Mouse (Mus musculus): ENCODE data around the gene Car6. TPM values are rescaled to one million over a fixed set of nuclear protein-coding genes. Genes with fewer than 3 reads are reported as not detected.

The Car6 gene
- polyA plus RNA-seq, 1 experiment from 2014 or later, result not detected

DNA sequence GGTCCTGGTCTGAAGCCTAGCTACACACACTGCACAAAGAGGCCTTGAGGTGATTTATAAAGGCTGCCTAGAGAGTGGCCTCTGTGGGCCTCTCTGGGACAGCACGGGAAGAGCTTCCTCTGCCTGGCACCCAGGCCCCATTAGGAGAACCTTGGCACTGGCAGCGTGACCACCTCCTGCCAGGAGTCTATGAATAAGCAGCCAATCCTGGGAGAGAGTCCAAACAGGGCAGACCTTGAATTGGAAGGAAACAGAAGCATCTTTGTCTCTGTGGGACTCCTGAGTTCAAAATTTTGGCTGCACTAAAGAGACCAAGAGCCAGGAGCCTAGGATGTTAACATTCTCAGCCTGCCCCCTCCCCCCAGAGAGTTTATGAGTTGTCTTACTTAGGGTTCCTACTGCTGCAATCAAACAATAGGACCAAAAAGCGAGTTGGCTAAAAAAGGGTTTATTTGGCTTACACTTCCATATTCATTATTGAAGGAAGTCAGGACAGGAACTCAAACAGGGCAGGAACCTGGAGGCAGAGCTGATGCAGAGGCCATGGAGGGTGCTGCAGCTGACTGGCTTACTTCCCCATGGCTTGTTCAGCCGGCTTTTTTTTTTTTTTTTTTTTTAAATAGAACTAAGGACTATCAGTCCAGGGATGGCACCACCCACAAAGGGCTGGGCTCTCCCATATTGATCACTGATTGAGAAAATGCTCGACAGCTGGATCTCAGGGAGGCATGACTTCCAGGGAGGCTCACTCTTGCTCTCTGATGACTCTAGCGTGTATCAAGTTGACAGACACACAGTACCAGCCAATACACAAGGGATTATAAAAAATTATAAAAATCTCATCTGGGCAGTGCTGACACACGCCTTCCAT is 25.9 kb upstream of the Car6 start:
- no peak overlapping the region for H3K9ac ChIP-seq
- WGBS, result 55% methylated on average over 7 of the region's 7 CpGs
- no peak for ATAC-seq (ENCODE audit: borderline replicate concordance, extremely low read depth, low FRiP score, low TSS enrichment)
- no peak overlapping the region for H3K4me3 ChIP-seq
- no peaks in the 10 kb centered on the region for H3K27me3 ChIP-seq
- H3K36me3 ChIP-seq, result no peaks in the 10 kb centered on the region
- H3K4me1 ChIP-seq, result peaks cover 16% of the 10 kb centered on the region
- peak overlapping the region; percentile 38; the same call in 1 of the 2 replicates for H3K27ac ChIP-seq
- H3K9me3 ChIP-seq, result no peaks in the 10 kb centered on the region
- H3K4me2 ChIP-seq, result no peak overlapping the region

DNA sequence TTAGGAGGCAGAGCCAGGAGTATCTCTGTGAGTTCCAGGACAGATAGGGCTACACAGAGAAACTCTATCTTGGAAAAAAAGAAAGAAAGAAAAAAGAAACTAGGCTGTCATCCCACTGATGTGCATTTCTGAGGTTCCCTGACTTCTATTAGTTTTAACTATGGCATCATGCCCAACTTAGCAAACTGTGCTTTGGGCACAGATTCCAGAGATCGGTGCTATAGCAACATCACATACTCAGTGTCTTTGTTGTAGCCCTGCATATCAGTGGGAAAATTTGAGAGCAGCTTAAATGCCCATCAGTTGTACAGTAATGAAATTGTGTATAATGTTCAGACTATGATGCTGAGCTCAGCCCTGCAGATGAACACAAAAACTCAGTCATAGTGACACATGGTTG is 24.6 kb upstream of the Car6 start:
- H3K27ac ChIP-seq, result no peak overlapping the region
- no peak overlapping the region for H3K4me2 ChIP-seq
- WGBS, result 69% methylated on average over 1 of the region's 1 CpGs
- no peaks in the 10 kb centered on the region for H3K27me3 ChIP-seq
- no peaks in the 10 kb centered on the region for H3K36me3 ChIP-seq
- no peak overlapping the region for H3K4me3 ChIP-seq
- ATAC-seq (ENCODE audit: borderline replicate concordance, extremely low read depth, low FRiP score, low TSS enrichment), result no peak
- no peak overlapping the region for H3K9ac ChIP-seq
- H3K9me3 ChIP-seq, result no peaks in the 10 kb centered on the region
- peaks cover 8% of the 10 kb centered on the region for H3K4me1 ChIP-seq

DNA sequence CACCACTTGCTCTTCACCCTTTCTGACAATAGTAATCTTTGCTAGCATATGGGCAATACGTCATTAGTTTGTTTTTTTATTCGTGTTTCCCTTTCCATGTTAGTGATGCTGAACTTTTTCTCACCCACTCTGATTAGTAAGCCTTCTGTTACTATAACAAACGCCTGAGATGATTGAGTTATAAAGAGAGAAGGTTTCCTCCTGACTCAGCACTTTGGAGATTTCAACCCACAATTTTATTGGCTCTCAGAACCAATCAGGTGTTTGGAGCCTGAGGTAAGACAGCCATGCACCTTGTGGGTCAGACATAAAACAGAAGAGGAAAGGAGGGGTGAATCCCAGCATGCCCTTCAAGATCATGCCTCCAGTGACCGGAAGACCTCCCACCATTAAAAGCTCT is 22.7 kb upstream of the Car6 start:
- H3K9ac ChIP-seq, result no peak overlapping the region
- no peak overlapping the region for H3K4me2 ChIP-seq
- 77% methylated on average over 4 of the region's 4 CpGs for WGBS
- no peaks in the 10 kb centered on the region for H3K36me3 ChIP-seq
- H3K27ac ChIP-seq, result no peak overlapping the region
- H3K9me3 ChIP-seq, result no peaks in the 10 kb centered on the region
- no peak for ATAC-seq (ENCODE audit: borderline replicate concordance, extremely low read depth, low FRiP score, low TSS enrichment)
- H3K4me1 ChIP-seq, result peaks cover 9% of the 10 kb centered on the region
- no peak overlapping the region for H3K4me3 ChIP-seq
- no peaks in the 10 kb centered on the region for H3K27me3 ChIP-seq

GRCm38 (mm10) chr4:150221017-150221640 is 20.0 kb upstream of the Car6 start:
- no peak for ATAC-seq (ENCODE audit: borderline replicate concordance, extremely low read depth, low FRiP score, low TSS enrichment)
- H3K4me3 ChIP-seq, result no peak overlapping the region; the same call in 1 of the 2 replicates
- no peaks in the 10 kb centered on the region for H3K27me3 ChIP-seq
- H3K4me2 ChIP-seq, result peak overlapping the region; percentile 53
- peaks cover 9% of the 10 kb centered on the region for H3K4me1 ChIP-seq
- 44% methylated on average over 10 of the region's 10 CpGs for WGBS
- H3K9me3 ChIP-seq, result no peaks in the 10 kb centered on the region
- H3K9ac ChIP-seq, result no peak overlapping the region
- no peak overlapping the region for H3K27ac ChIP-seq
- no peaks in the 10 kb centered on the region for H3K36me3 ChIP-seq

- 17% methylated on average over 11 of the region's 11 CpGs for WGBS
- peak overlapping the region; percentile 23 for H3K4me3 ChIP-seq
- no peaks in the 10 kb centered on the region for H3K9me3 ChIP-seq
- H3K9ac ChIP-seq, result 0 out of 2 replicates have a peak overlapping the region, but pooled peaks have one; percentile 18
- H3K36me3 ChIP-seq, result no peaks in the 10 kb centered on the region
- peak; percentile 71 for ATAC-seq (ENCODE audit: borderline replicate concordance, extremely low read depth, low FRiP score, low TSS enrichment)
- H3K27ac ChIP-seq, result no peak overlapping the region
- peaks cover 9% of the 10 kb centered on the region for H3K4me1 ChIP-seq
- H3K4me2 ChIP-seq, result peak overlapping the region; percentile 53
- no peaks in the 10 kb centered on the region for H3K27me3 ChIP-seq
Observed at GRCm38 (mm10) chr4:150220584-150220983, 19.5 kb upstream of the Car6 start.

- Histone ChIP-seq H3K4me3 (no peak overlapping the region), H3K9me3 (no peaks in the 10 kb centered on the region), H3K4me2 (no peak overlapping the region), H3K27me3 (no peaks in the 10 kb centered on the region), H3K27ac (no peak overlapping the region), H3K4me1 (peaks cover 9% of the 10 kb centered on the region), H3K36me3 (no peaks in the 10 kb centered on the region), H3K9ac (no peak overlapping the region)
- 68% methylated on average over 9 of the region's 9 CpGs for WGBS
- ATAC-seq (ENCODE audit: borderline replicate concordance, extremely low read depth, low FRiP score, low TSS enrichment), result no peak
Observed at GRCm38 (mm10) chr4:150219501-150220292, 18.6 kb upstream of the Car6 start.

DNA sequence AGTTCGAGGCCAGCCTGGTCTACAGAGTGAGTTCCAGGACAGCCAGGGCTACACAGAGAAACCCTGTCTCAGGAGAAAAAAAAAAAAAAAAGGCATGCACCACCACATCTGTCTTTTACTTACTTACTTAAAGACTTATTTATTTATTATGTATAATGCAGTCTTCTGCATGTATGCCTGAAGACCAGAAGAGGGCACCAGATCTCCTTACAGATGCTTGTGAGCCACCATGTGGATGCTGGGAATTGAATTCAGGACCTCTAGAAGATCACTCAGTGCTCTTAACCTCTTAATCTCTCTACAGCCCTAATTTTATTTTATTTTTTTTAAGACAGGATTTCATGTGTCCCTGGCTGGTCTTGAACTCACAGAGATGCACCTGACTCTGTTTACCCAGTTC is 16.8 kb upstream of the Car6 start:
- peaks cover 16% of the 10 kb centered on the region for H3K4me1 ChIP-seq
- no peak overlapping the region for H3K4me3 ChIP-seq
- H3K9ac ChIP-seq, result no peak overlapping the region
- WGBS, result 92% methylated on average over 1 of the region's 1 CpGs
- H3K27ac ChIP-seq, result no peak overlapping the region
- no peaks in the 10 kb centered on the region for H3K36me3 ChIP-seq
- H3K9me3 ChIP-seq, result no peaks in the 10 kb centered on the region
- no peak for ATAC-seq (ENCODE audit: borderline replicate concordance, extremely low read depth, low FRiP score, low TSS enrichment)
- H3K27me3 ChIP-seq, result no peaks in the 10 kb centered on the region
- H3K4me2 ChIP-seq, result no peak overlapping the region

GRCm38 (mm10) chr4:150217042-150217554 is 16.0 kb upstream of the Car6 start:
- Histone ChIP-seq H3K4me2 (no peak overlapping the region), H3K4me1 (peaks cover 18% of the 10 kb centered on the region), H3K36me3 (no peaks in the 10 kb centered on the region), H3K27me3 (no peaks in the 10 kb centered on the region), H3K9ac (no peak overlapping the region), H3K4me3 (no peak overlapping the region), H3K9me3 (no peaks in the 10 kb centered on the region), H3K27ac (no peak overlapping the region)
- no peak for ATAC-seq (ENCODE audit: borderline replicate concordance, extremely low read depth, low FRiP score, low TSS enrichment)
- 55% methylated on average over 5 of the region's 5 CpGs for WGBS

DNA sequence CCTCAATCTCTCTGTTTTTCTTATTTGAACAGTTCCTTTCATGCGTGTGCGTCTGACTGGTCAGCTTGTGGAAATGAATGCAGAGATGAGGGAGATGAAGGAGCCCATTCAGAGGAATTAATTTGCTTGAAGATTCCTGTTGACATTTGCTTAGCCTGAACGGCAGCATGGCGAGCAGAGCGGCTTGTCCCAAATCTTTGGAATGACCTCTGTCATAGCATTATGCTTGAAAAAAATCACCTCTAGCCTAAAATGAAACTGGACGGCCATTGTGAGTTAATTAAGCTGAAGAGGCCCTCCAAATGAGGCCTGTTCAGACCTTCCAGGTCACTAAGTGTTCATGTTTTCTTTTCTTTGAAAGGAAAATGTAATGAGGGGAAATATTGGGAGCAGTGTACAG is 15.3 kb upstream of the Car6 start:
- H3K9me3 ChIP-seq, result no peaks in the 10 kb centered on the region
- H3K9ac ChIP-seq, result no peak overlapping the region
- H3K4me2 ChIP-seq, result no peak overlapping the region
- H3K27me3 ChIP-seq, result no peaks in the 10 kb centered on the region
- 69% methylated on average over 6 of the region's 6 CpGs for WGBS
- no peaks in the 10 kb centered on the region for H3K36me3 ChIP-seq
- no peak overlapping the region for H3K27ac ChIP-seq
- peaks cover 18% of the 10 kb centered on the region for H3K4me1 ChIP-seq
- ATAC-seq (ENCODE audit: borderline replicate concordance, extremely low read depth, low FRiP score, low TSS enrichment), result no peak
- no peak overlapping the region for H3K4me3 ChIP-seq

DNA sequence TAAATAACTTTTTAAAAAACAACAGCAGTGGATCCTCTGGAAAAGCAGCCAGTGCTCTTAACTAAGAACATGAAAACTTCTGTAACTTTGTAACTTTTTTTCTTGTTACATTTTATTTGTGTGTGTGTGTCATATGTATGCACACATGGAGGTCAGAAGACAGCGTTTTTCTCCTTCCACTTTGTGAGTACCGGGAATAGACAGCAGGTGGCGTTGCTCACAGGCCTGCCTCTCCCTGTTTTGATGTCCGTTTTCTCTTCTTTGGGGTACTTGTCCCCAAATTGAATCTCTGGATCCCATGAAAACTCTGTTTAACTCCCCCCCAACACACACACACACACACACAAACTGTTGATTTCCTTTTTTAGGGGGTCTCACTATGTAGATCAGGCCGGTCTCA is 12.8 kb upstream of the Car6 start:
- Histone ChIP-seq H3K4me2 (no peak overlapping the region), H3K9me3 (no peaks in the 10 kb centered on the region), H3K4me3 (no peak overlapping the region), H3K36me3 (no peaks in the 10 kb centered on the region), H3K4me1 (peaks cover 9% of the 10 kb centered on the region), H3K9ac (no peak overlapping the region), H3K27me3 (no peaks in the 10 kb centered on the region), H3K27ac (no peak overlapping the region)
- WGBS, result 32% methylated on average over 5 of the region's 5 CpGs
- no peak for ATAC-seq (ENCODE audit: borderline replicate concordance, extremely low read depth, low FRiP score, low TSS enrichment)

DNA sequence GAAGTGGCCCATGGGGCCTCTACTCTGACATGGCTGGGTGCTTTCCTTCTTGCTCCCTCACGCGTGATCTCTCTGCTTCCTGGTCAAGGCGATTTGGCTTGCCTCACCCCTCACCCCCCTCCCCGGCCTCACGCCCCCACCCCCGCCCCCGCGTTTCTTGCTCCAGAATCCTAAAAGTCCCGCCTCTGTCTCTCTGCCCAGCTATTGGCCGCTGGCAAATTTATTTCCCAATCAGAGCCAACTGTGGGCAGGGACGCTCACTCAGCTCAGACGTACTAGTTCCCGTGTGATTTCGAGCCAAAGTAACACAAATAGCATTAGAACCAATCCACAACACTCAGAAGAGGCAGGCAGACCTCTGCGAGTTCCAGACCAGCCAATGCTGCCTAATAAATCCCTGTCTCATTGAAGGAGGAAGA is 11.4 kb upstream of the Car6 start:
- Histone ChIP-seq H3K36me3 (no peaks in the 10 kb centered on the region), H3K27ac (no peak overlapping the region), H3K27me3 (no peaks in the 10 kb centered on the region), H3K9ac (peak overlapping the region; percentile 43), H3K4me2 (peak overlapping the region; percentile 58), H3K4me3 (peak overlapping the region; percentile 31), H3K9me3 (no peaks in the 10 kb centered on the region), H3K4me1 (peaks cover 9% of the 10 kb centered on the region)
- WGBS, result under 1% methylated on average over 15 of the region's 15 CpGs
- peak; percentile 89 for ATAC-seq (ENCODE audit: borderline replicate concordance, extremely low read depth, low FRiP score, low TSS enrichment)

Measured in lung, embryonic 15.5 days (tissue).